Mouse (Mus musculus) liver, postnatal 0 days (tissue): ENCODE data around the gene Wdr1. TPM values are rescaled to one million over a fixed set of nuclear protein-coding genes. Genes with fewer than 3 reads are reported as not detected.
"Not testable (repeated sequence)": the region's sequence is repeated elsewhere in the genome, so short reads cannot be mapped to it uniquely, and the experiment has no call there.

Experiments
- ATAC-seq: fragments of 200-750 bp; cut with Nextera tagmentation; 2 replicates; pipeline ENCODE4 v1.8.0; 2017; ENCODE audit warnings: mild to moderate bottlenecking, moderate library complexity
- DNase-seq: peaks from one replicate; pipeline ENCODE4 v3.0.0-alpha.2; 2016
- H3K27ac ChIP-seq: fragments of 300-500 bp; sonication (generic); 2 replicates; pipeline ENCODE4 v1.5.1; 2014; ENCODE audit warnings: antibody characterized with exemption, moderate library complexity, mild to moderate bottlenecking, low read depth
- H3K27me3 ChIP-seq: fragments of 300-500 bp; sonication (generic); 2 replicates; pipeline ENCODE4 v1.6.1; 2014; ENCODE audit warnings: low read length, control low read depth, mixed read lengths; ENCODE audit not compliant: insufficient read depth
- H3K36me3 ChIP-seq: fragments of 300-500 bp; sonication (generic); replicated peaks from 2 replicates; pipeline ENCODE4 v1.6.1; 2014; ENCODE audit warnings: mild to moderate bottlenecking, control low read depth, low read length, moderate library complexity, mixed read lengths; ENCODE audit not compliant: insufficient read depth
- H3K4me1 ChIP-seq: fragments of 300-500 bp; sonication (generic); 2 replicates; pipeline ENCODE4 v1.6.1; 2014; ENCODE audit warnings: antibody characterized with exemption, mild to moderate bottlenecking, control low read depth; ENCODE audit not compliant: insufficient read depth
- H3K4me2 ChIP-seq: fragments of 300-500 bp; sonication (generic); 2 replicates; pipeline ENCODE4 v1.6.1; 2014; ENCODE audit warnings: low read depth, mild to moderate bottlenecking, low read length, moderate library complexity, mixed read lengths
- H3K4me3 ChIP-seq: fragments of 300-500 bp; sonication (generic); 2 replicates; pipeline ENCODE4 v1.5.1; 2014; ENCODE audit warnings: low read depth, low read length
- H3K9ac ChIP-seq: fragments of 300-500 bp; sonication (generic); replicated peaks from 2 replicates; pipeline ENCODE4 v1.6.1; 2014; ENCODE audit warnings: mild to moderate bottlenecking, moderate library complexity
- H3K9me3 ChIP-seq: fragments of 300-500 bp; sonication (generic); 2 replicates; pipeline ENCODE4 v1.6.1; 2016; ENCODE audit warnings: mild to moderate bottlenecking, control low read depth, low read length, mixed read lengths
- CTCF ChIP-seq: sonication (generic); IDR thresholded peaks from 2 replicates; pipeline ENCODE4 v1.5.1; 2016; ENCODE audit warnings: antibody characterized with exemption, low read depth
- EP300 ChIP-seq: IDR thresholded peaks from 2 replicates; pipeline ENCODE4 v1.6.1; 2016; ENCODE audit warnings: antibody characterized with exemption, low read depth, mild to moderate bottlenecking
- WGBS: fragments of 180-500 bp; shearing (Covaris S2); extraction: QIAGEN DNeasy Blood & Tissue Kit; methylation state at CpG from one replicate; pipeline ENCODE4 v1.1.7; 2014; ENCODE audit not compliant: insufficient replicate concordance; 5-methylcytosine and 5-hydroxymethylcytosine counted together
- polyA plus RNA-seq: library from polyadenylated mRNA; unstranded; fragments of >200 nt; fragmentation: Nextera tagmentation; extraction: Ambion mirVana; gene quantifications from 2 replicates; pipeline ENCODE4 v1.2.1, GENCODE M21; 2015

Wdr1 gene
- 56.1 and 60.7 TPM in 2 replicates for polyA plus RNA-seq

GRCm38 (mm10) chr5:38563121-38563520 lies at the start of gene Wdr1:
Gene Wdr1, minus strand, starts transcription at chr5:38563221.
- Histone ChIP-seq H3K9me3 (no peaks in the 10 kb centered on the region), H3K4me3 (peak within 1 kb of the TSS; percentile 93), H3K4me1 (peaks cover 13% of the 10 kb centered on the region), H3K36me3 (peaks cover 14% of the 10 kb centered on the region), H3K27me3 (no peaks in the 10 kb centered on the region), H3K9ac (peak within 1 kb of the TSS; percentile 89), H3K4me2 (peak within 1 kb of the TSS; percentile 93), H3K27ac (peak within 1 kb of the TSS; percentile 93)
- 69% methylated on average over 2 of the region's 2 CpGs for WGBS
- no peak for DNase-seq
- ATAC-seq, result no peak
- TF ChIP-seq CTCF, result no peak
- no peak for TF ChIP-seq EP300

GRCm38 (mm10) chr5:38611118-38611517 lies 48.1 kb upstream of the Wdr1 start:
- DNase-seq, result no peak

GRCm38 (mm10) chr5:38608219-38608618 lies 45.2 kb upstream of the Wdr1 start:
- WGBS, result 84% methylated on average over 4 of the region's 4 CpGs
- not testable (repeated sequence) for H3K27ac ChIP-seq, ATAC-seq, H3K4me2 ChIP-seq, H3K9me3 ChIP-seq, H3K27me3 ChIP-seq, H3K4me1 ChIP-seq, DNase-seq, H3K9ac ChIP-seq, H3K4me3 ChIP-seq, H3K36me3 ChIP-seq

More at GRCm38 (mm10) chr5:38611118-38611517, 48.1 kb upstream of the Wdr1 start:
- TF ChIP-seq CTCF, result no peak
- Histone ChIP-seq H3K4me3 (no peak overlapping the region), H3K36me3 (no peaks in the 10 kb centered on the region), H3K27ac (no peak overlapping the region), H3K4me2 (no peak overlapping the region), H3K9me3 (no peaks in the 10 kb centered on the region), H3K4me1 (no peaks in the 10 kb centered on the region), H3K9ac (no peak overlapping the region), H3K27me3 (no peaks in the 10 kb centered on the region)
- no peak for ATAC-seq
- 79% methylated on average over 3 of the region's 3 CpGs for WGBS

GRCm38 (mm10) chr5:38598647-38599304 lies 35.8 kb upstream of the Wdr1 start:
- no peaks in the 10 kb centered on the region for H3K36me3 ChIP-seq
- no peak for TF ChIP-seq EP300
- TF ChIP-seq CTCF, result peak; percentile 21; the same call in 1 of the 2 replicates
- H3K27me3 ChIP-seq, result no peaks in the 10 kb centered on the region
- no peak overlapping the region for H3K4me2 ChIP-seq
- no peak overlapping the region for H3K4me3 ChIP-seq
- no peaks in the 10 kb centered on the region for H3K4me1 ChIP-seq
- 45% methylated on average over 11 of the region's 11 CpGs for WGBS
- no peaks in the 10 kb centered on the region for H3K9me3 ChIP-seq
- H3K9ac ChIP-seq, result no peak overlapping the region
- H3K27ac ChIP-seq, result no peak overlapping the region
- no peak for DNase-seq
- no peak for ATAC-seq

GRCm38 (mm10) chr5:38588924-38589323 lies 25.9 kb upstream of the Wdr1 start:
- H3K4me3 ChIP-seq, result no peak overlapping the region
- ATAC-seq (no peak), DNase-seq (no peak)
- WGBS, result 22% methylated on average over 9 of the region's 9 CpGs
- no peaks in the 10 kb centered on the region for H3K27me3 ChIP-seq
- H3K36me3 ChIP-seq, result no peaks in the 10 kb centered on the region
- no peak overlapping the region for H3K27ac ChIP-seq
- no peak overlapping the region for H3K9ac ChIP-seq
- no peaks in the 10 kb centered on the region for H3K4me1 ChIP-seq
- H3K4me2 ChIP-seq, result no peak overlapping the region
- no peaks in the 10 kb centered on the region for H3K9me3 ChIP-seq
- TF ChIP-seq CTCF (no peak), EP300 (no peak)

- Histone ChIP-seq H3K27me3 (no peaks in the 10 kb centered on the region), H3K4me3 (no peak overlapping the region), H3K9me3 (no peaks in the 10 kb centered on the region), H3K9ac (no peak overlapping the region), H3K27ac (no peak overlapping the region), H3K36me3 (no peaks in the 10 kb centered on the region), H3K4me2 (no peak overlapping the region), H3K4me1 (no peaks in the 10 kb centered on the region)
- WGBS, result 79% methylated on average over 2 of the region's 2 CpGs
- ATAC-seq (no peak), DNase-seq (no peak)
- TF ChIP-seq EP300 (no peak), CTCF (no peak; the same call in 1 of the 2 replicates)
These were observed 22.4 kb upstream of the Wdr1 start for GRCm38 (mm10) chr5:38585450-38585849.
